Mouse (Mus musculus) kidney, adult 2 months (tissue): ENCODE measurements around the gene Iqsec1. TPM values are rescaled to one million over a fixed set of nuclear protein-coding genes. Genes with fewer than 3 reads are reported as not detected.

Source experiments
- DNase-seq: peaks from one replicate; pipeline ENCODE4 v3.0.0; 2021
- H3K27ac ChIP-seq: fragments of 200-500 bp; 2 replicates; pipeline ENCODE4 v1.5.1; 2012; ENCODE audit warnings: low read depth, low read length, control low read depth, inconsistent platforms; ENCODE audit not compliant: insufficient read depth
- H3K27me3 ChIP-seq: fragments of 200-500 bp; replicated peaks from 2 replicates; pipeline ENCODE4 v1.6.1; 2012; ENCODE audit warnings: mild to moderate bottlenecking, moderate library complexity, low read length, inconsistent platforms; ENCODE audit not compliant: control insufficient read depth, insufficient read depth
- H3K36me3 ChIP-seq: fragments of 200-500 bp; 2 replicates; pipeline ENCODE4 v1.6.1; 2012; ENCODE audit warnings: mild to moderate bottlenecking, moderate library complexity, low read length, inconsistent platforms; ENCODE audit not compliant: control insufficient read depth, insufficient read depth
- H3K4me1 ChIP-seq: fragments of 200-500 bp; 2 replicates; pipeline ENCODE4 v1.6.1; 2011; ENCODE audit warnings: low read length; ENCODE audit not compliant: control insufficient read depth, insufficient read depth
- H3K4me3 ChIP-seq: fragments of 200-500 bp; 2 replicates; pipeline ENCODE4 v1.5.1; 2011; ENCODE audit warnings: mild to moderate bottlenecking, low read depth, low read length, control low read depth; ENCODE audit not compliant: insufficient read depth
- CTCF ChIP-seq: fragments of 200-500 bp; conservative IDR thresholded peaks from 2 replicates; pipeline ENCODE4 v1.5.1; 2011; ENCODE audit warnings: low read depth, mild to moderate bottlenecking, control low read depth, low read length, moderate library complexity, mixed read lengths; ENCODE audit not compliant: insufficient read depth, insufficient read length
- POLR2A ChIP-seq: fragments of 200-500 bp; IDR thresholded peaks from one replicate; pipeline ENCODE4 v1.6.1; 2011; ENCODE audit warnings: low read depth, low read length, control low read depth
- WGBS: fragments of 180-500 bp; shearing (Covaris S2); methylation state at CpG from one replicate; pipeline ENCODE4 v1.1.7; 2018; 5-methylcytosine and 5-hydroxymethylcytosine counted together
- polyA plus RNA-seq: library from polyadenylated mRNA; depleted of rRNA; stranded (reverse); fragments of >200 nt; gene quantifications from 2 replicates; pipeline ENCODE4 v1.2.3, GENCODE M21; 2012

The Iqsec1 gene
- polyA plus RNA-seq, 1 experiment = 149 TPM

DNA sequence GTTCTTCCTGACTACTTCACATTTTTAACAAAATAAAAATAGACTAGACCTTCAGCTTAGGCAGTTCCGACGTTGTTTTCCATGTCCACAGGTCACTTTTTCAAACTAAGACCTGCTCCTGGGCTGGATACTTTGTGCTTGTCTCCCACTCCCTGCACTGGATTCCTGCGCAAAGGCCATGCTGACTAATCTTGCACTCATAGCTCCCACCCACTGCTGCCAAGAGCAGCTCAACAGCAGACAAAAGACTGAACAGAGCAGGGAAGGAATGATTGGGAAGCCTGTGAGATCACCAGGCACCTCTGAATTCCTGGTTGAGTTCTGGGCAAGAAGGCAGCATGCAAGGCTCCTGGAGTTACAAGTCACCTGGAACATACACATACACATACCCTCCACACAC is 8.5 kb upstream of the Iqsec1 start:
- TF ChIP-seq POLR2A = no peak
- no peak for TF ChIP-seq CTCF
- 80% methylated on average over 3 of the region's 3 CpGs for WGBS

DNA sequence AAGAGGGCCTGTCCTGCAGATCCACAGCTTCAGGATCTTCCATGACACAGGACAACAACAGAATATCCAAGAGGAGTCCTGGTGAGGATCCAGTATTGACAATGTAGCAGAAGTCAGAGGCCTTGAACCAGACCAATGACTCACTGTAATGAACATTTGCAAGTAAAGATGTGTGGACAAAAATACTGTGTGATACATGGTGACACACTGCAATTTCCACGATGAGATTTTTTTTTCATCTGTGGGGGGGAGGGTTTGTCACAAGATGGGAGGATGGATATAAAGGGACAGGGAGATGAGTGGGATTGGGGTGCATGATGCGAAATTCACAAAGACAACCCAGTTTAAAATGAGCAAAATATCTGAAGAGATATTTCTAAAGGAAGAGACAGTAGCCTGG is 7.7 kb upstream of the Iqsec1 start:
- Histone ChIP-seq H3K4me3 (no peak overlapping the region), H3K27me3 (no peaks in the 10 kb centered on the region; the same call in 1 of the 2 replicates), H3K36me3 (no peaks in the 10 kb centered on the region), H3K4me1 (no peaks in the 10 kb centered on the region), H3K27ac (no peak overlapping the region)
- no peak for TF ChIP-seq CTCF
- TF ChIP-seq POLR2A = no peak
- 91% methylated on average over 2 of the region's 2 CpGs for WGBS
- no peak for DNase-seq

More for the DNA sequence above, 8.5 kb upstream of the Iqsec1 start:
- Histone ChIP-seq H3K27me3 (no peaks in the 10 kb centered on the region; the same call in 1 of the 2 replicates), H3K4me1 (no peaks in the 10 kb centered on the region), H3K36me3 (no peaks in the 10 kb centered on the region), H3K27ac (no peak overlapping the region), H3K4me3 (no peak overlapping the region)
- no peak for DNase-seq

DNA sequence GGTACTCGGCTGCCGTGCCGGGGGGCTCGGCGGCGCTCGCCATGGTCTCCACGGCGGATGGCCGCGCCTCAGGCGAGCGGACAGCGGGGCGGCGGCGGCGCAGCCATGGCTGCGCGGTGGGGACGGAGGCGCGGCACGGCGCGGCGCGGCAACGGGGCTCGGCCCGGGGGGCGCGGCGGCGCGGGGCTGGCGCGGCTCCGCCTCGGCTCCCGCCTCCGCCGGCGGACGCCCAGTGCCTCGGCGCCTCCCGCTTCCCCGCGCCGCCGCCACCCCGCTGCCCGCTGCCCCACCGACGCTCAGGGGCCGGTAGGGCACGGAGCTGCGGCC is 223 bp downstream of the Iqsec1 start:
- no peak for TF ChIP-seq CTCF
- no peak for TF ChIP-seq POLR2A
- DNase-seq = no peak
- Histone ChIP-seq H3K4me1 (peaks cover 8% of the 10 kb centered on the region; the same call in 1 of the 2 replicates), H3K27ac (no peak overlapping the region), H3K4me3 (peak overlapping the region; percentile 81), H3K27me3 (no peaks in the 10 kb centered on the region), H3K36me3 (no peaks in the 10 kb centered on the region)
- 5% methylated on average over 59 of the region's 59 CpGs for WGBS

DNA sequence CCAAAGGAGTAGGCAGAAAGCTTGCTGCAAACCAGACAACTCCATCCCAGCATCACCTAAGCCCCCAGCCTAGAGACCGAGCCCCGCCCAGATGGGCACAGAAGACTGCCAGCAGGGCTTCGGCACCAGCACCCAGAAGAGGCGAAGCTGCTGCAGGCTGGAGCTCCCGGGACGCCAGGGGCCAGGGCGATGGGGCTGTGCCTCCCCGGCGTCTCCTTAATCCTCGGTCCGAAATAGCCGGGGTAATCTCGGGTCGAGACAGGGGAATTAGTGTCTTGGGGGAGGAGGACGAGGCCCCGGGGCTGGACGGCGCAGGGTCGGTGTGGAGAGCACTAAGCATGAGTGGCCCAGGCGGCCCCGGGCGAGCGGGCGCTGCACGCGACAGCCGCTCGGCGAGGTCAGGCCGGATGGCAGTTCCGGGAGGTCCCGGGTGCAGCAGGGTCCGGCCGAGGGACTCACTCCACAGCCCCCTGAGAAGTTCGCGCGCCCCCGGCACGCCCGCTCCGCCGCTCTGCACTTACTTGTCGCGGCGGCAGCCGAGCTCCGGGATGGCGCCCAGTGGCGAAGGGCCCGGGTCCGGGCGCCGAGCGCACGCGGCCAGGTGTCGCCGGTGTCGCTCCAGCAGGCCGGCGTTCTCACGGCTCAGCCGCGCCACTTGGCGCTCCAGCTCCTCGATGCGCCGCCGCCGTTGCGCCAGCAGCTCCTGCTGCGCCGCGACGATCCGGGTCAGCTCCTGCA is 755 bp downstream of the Iqsec1 start:
- H3K4me1 ChIP-seq = peaks cover 8% of the 10 kb centered on the region; the same call in 1 of the 2 replicates
- H3K27me3 ChIP-seq = no peaks in the 10 kb centered on the region
- TF ChIP-seq POLR2A (no peak), CTCF (no peak)
- peak overlapping the region; percentile 81 for H3K4me3 ChIP-seq
- peak; percentile 20 for DNase-seq
- no peaks in the 10 kb centered on the region for H3K36me3 ChIP-seq
- WGBS = 2% methylated on average over 76 of the region's 76 CpGs
- no peak overlapping the region for H3K27ac ChIP-seq

DNA sequence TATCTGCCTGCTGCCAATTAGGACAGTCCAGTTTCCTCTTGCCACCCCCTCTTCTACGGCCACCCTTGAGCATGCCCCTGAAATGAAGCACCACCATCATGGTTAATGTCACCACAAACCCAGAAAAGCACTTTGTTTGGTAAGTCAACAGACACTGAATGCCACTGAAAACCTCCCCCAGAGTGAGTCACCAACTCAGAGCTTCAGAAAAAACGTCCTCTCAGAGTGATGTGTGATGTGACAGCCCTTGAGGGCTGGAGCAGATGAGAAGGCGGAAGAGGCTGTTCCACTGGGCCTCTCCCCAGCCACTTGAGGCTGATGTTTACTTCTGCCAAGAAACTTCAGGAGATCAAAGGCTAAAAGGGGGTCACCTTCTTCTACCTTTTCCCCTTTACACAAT is 4.4 kb downstream of the Iqsec1 start:
- Histone ChIP-seq H3K27me3 (no peaks in the 10 kb centered on the region), H3K4me1 (peaks cover 14% of the 10 kb centered on the region; the same call in 1 of the 2 replicates), H3K27ac (no peak overlapping the region), H3K4me3 (no peak overlapping the region), H3K36me3 (no peaks in the 10 kb centered on the region)
- peak; percentile 5 for DNase-seq
- 54% methylated on average over 3 of the region's 3 CpGs for WGBS
- TF ChIP-seq CTCF = no peak
- TF ChIP-seq POLR2A = no peak

DNA sequence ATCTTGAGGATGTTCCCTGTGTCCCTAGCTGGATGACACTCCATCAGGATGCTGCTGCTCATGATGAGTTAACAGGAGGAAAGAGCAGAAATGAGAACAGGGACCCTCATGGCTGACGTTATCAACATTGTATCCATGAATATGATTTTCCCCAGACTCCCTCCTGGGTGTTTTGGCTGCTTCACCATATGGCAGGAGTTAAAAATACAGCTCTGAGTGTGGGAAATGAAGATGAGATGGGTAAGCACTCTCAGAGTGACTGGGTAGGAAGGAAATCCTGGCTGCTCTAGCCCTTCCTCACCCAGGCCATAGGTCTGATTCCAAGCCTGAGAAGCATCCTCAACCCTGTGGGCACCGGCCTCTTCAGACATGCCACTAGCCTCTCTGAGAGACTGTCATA is 14.2 kb downstream of the Iqsec1 start:
- Histone ChIP-seq H3K36me3 (no peaks in the 10 kb centered on the region), H3K4me1 (no peaks in the 10 kb centered on the region), H3K4me3 (no peak overlapping the region), H3K27me3 (no peaks in the 10 kb centered on the region), H3K27ac (no peak overlapping the region)
- DNase-seq = no peak
- WGBS = 83% methylated on average over 2 of the region's 2 CpGs
- TF ChIP-seq CTCF (no peak), POLR2A (no peak)

DNA sequence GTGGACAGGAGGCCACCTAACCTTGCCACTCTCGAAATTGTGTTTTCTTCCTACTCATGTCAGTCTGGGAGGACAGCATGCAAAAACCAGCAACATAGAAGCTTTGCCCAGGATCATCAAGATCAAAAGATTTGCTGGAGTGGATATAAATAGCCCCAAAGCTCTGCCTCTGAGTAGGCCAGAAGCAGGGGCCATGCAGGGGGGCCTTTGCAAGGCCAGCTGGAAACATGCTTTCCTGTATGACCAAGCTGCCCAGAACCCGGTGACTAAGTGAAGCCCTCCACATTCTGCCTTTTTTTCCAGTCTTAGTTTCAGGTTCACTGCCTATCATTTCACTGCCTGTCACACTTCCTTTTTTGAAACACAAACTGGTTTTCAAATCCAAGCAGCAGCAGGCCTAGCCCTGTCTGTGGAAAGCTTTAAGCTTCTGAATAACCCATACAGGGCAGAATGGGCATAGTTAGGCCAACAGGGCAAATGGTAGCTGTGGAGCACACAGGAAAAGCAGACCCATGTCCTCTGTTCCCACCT is 19.1 kb downstream of the Iqsec1 start:
- no peak for DNase-seq
- Histone ChIP-seq H3K4me3 (no peak overlapping the region), H3K4me1 (no peaks in the 10 kb centered on the region), H3K27ac (no peak overlapping the region), H3K36me3 (no peaks in the 10 kb centered on the region), H3K27me3 (no peaks in the 10 kb centered on the region)
- 37% methylated on average over 2 of the region's 2 CpGs for WGBS
- TF ChIP-seq POLR2A = no peak
- TF ChIP-seq CTCF = no peak
